Mouse (Mus musculus) MEL (cell line): ENCODE measurements around the gene Dgkh. TPM values are rescaled to one million over a fixed set of nuclear protein-coding genes. Genes with fewer than 3 reads are reported as not detected.

Experiments
- DNase-seq: peaks from one replicate; pipeline ENCODE4 v3.0.0; 2011; ENCODE audit warnings: low read depth, low spot score
- H3K27ac ChIP-seq: 2 replicates; pipeline ENCODE4 v1.5.1; 2012; ENCODE audit warnings: low read depth, mild to moderate bottlenecking, control low read depth, low read length, moderate library complexity; ENCODE audit not compliant: control insufficient read depth
- H3K27me3 ChIP-seq, 2 experiments: fragments of 150-350 bp in 1 of 2; sonication (generic) in 1 of 2; 2 replicates each; pipeline ENCODE4 v1.6.1; 2012; ENCODE audit warnings: low read length in 2 of 2, mild to moderate bottlenecking in 2 of 2, improper control_type of control experiment in 1 of 2, moderate library complexity in 1 of 2; ENCODE audit not compliant: insufficient read depth in 2 of 2, control insufficient read depth in 1 of 2
- H3K36me3 ChIP-seq, 2 experiments: 2 replicates each; pipeline ENCODE4 v1.6.1; 2012 to 2014; ENCODE audit warnings: low read length in 2 of 2, improper control_type of control experiment in 1 of 2, inconsistent platforms in 1 of 2, mild to moderate bottlenecking in 1 of 2; ENCODE audit not compliant: insufficient read depth in 2 of 2, control insufficient read depth in 1 of 2
- H3K4me1 ChIP-seq, 2 experiments: fragments of 150-350 bp in 1 of 2; sonication (generic) in 1 of 2; 2 replicates each; pipeline ENCODE4 v1.6.1; 2012; ENCODE audit warnings: low read length in 2 of 2, improper control_type of control experiment in 1 of 2, mild to moderate bottlenecking in 1 of 2; ENCODE audit not compliant: insufficient read depth in 2 of 2, control insufficient read depth in 1 of 2
- H3K4me3 ChIP-seq, 2 experiments: fragments of 150-350 bp in 1 of 2; sonication (generic) in 1 of 2; 2 replicates each; pipeline ENCODE4 v1.5.1; 2012; ENCODE audit warnings: low read depth in 2 of 2, low read length in 2 of 2, mild to moderate bottlenecking in 2 of 2, moderate library complexity in 2 of 2, control low read depth in 1 of 2, improper control_type of control experiment in 1 of 2; ENCODE audit not compliant: control insufficient read depth in 1 of 2, insufficient read depth in 1 of 2
- H3K79me2 ChIP-seq: 2 replicates; pipeline ENCODE4 v1.6.1; 2012; ENCODE audit warnings: mild to moderate bottlenecking, low read length, moderate library complexity; ENCODE audit not compliant: control insufficient read depth, poor library complexity, insufficient read depth
- H3K9ac ChIP-seq: 2 replicates; pipeline ENCODE4 v1.6.1; 2012; ENCODE audit warnings: low read depth, mild to moderate bottlenecking, control low read depth, low read length, moderate library complexity; ENCODE audit not compliant: control insufficient read depth, poor library complexity, severe bottlenecking
- H3K9me3 ChIP-seq: fragments of 150-350 bp; sonication (generic); replicated peaks from 2 replicates; pipeline ENCODE4 v1.6.1; 2012; ENCODE audit warnings: mild to moderate bottlenecking, low read length, improper control_type of control experiment, moderate library complexity; ENCODE audit not compliant: insufficient read depth
- CHD2 ChIP-seq: IDR thresholded peaks from 2 replicates; pipeline ENCODE4 v1.6.1; 2011; ENCODE audit warnings: low read length, improper control_type of control experiment
- CTCF ChIP-seq, 3 experiments: IDR thresholded peaks in 2 of 3; conservative IDR thresholded peaks in 1 of 3; 2 replicates each; pipeline ENCODE4 v1.5.1; 2011 to 2012; ENCODE audit warnings: low read length in 3 of 3, low read depth in 2 of 3, mild to moderate bottlenecking in 2 of 3, improper control_type of control experiment in 1 of 3, inconsistent platforms in 1 of 3, mixed read lengths in 1 of 3, moderate library complexity in 1 of 3; ENCODE audit not compliant: control insufficient read depth in 1 of 3, insufficient read depth in 1 of 3, poor library complexity in 1 of 3, severe bottlenecking in 1 of 3
- E2F4 ChIP-seq: IDR thresholded peaks from 2 replicates; pipeline ENCODE4 v1.6.1; 2011; ENCODE audit warnings: low read depth, low read length, improper control_type of control experiment, borderline replicate concordance
- EP300 ChIP-seq, 2 experiments: IDR thresholded peaks; 2 replicates each; pipeline ENCODE4 v1.6.1; 2011; ENCODE audit warnings: improper control_type of control experiment in 2 of 2, low read length in 2 of 2, low read depth in 1 of 2, mild to moderate bottlenecking in 1 of 2
- JUND ChIP-seq: IDR thresholded peaks from 2 replicates; pipeline ENCODE4 v1.6.1; 2011; ENCODE audit warnings: low read depth, mild to moderate bottlenecking, improper control_type of control experiment, low read length
- MYC ChIP-seq: IDR thresholded peaks from 2 replicates; pipeline ENCODE4 v1.6.1; 2011; ENCODE audit warnings: low read depth, mild to moderate bottlenecking, low read length, improper control_type of control experiment, moderate library complexity
- NELFE ChIP-seq: IDR thresholded peaks from 2 replicates; pipeline ENCODE4 v1.6.1; 2011; ENCODE audit warnings: low read depth, low read length, improper control_type of control experiment
- RAD21 ChIP-seq: IDR thresholded peaks from 2 replicates; pipeline ENCODE4 v1.6.1; 2011; ENCODE audit warnings: mild to moderate bottlenecking, low read depth, low read length, improper control_type of control experiment
- RCOR1 ChIP-seq: IDR thresholded peaks from 2 replicates; pipeline ENCODE4 v1.6.1; 2012; ENCODE audit warnings: low read depth, mild to moderate bottlenecking, inconsistent platforms, low read length, improper control_type of control experiment
- SIN3A ChIP-seq: IDR thresholded peaks from 2 replicates; pipeline ENCODE4 v1.6.1; 2012; ENCODE audit warnings: low read length, improper control_type of control experiment, inconsistent platforms
- UBTF ChIP-seq: IDR thresholded peaks from 2 replicates; pipeline ENCODE4 v1.6.1; 2012; ENCODE audit warnings: low read depth, mild to moderate bottlenecking, inconsistent platforms, low read length, improper control_type of control experiment, moderate library complexity, borderline replicate concordance; ENCODE audit not compliant: insufficient read depth
- USF1 ChIP-seq: IDR thresholded peaks from 2 replicates; pipeline ENCODE4 v1.6.1; 2014; ENCODE audit warnings: low read depth, mild to moderate bottlenecking, inconsistent platforms, low read length, improper control_type of control experiment, moderate library complexity
- ZC3H11A ChIP-seq: IDR thresholded peaks from 2 replicates; pipeline ENCODE4 v1.6.1; 2012; ENCODE audit warnings: low read depth, mild to moderate bottlenecking, inconsistent platforms, low read length, improper control_type of control experiment
- ZKSCAN1 ChIP-seq: IDR thresholded peaks from 2 replicates; pipeline ENCODE4 v1.6.1; 2012; ENCODE audit warnings: low read depth, mild to moderate bottlenecking, inconsistent platforms, low read length, improper control_type of control experiment, moderate library complexity
- ZMIZ1 ChIP-seq: IDR thresholded peaks from 2 replicates; pipeline ENCODE4 v1.6.1; 2012; ENCODE audit warnings: low read depth, mild to moderate bottlenecking, inconsistent platforms, low read length, improper control_type of control experiment, moderate library complexity
- polyA plus RNA-seq, 2 experiments: library from polyadenylated mRNA; stranded (reverse) in 1 of 2; unstranded in 1 of 2; fragments of >175 nt in 1 of 2; fragments of >200 nt in 1 of 2; gene quantifications; 2 replicates each; pipeline versions ENCODE4 v1.2.1 to v1.2.4; 2012; ENCODE audit warnings: low replicate concordance in 2 of 2, low read depth in 1 of 2; ENCODE audit not compliant: insufficient read length in 2 of 2, insufficient read depth in 1 of 2, missing spikeins in 1 of 2
- total RNA-seq: library from RNA; depleted of rRNA; stranded (reverse); fragments of 300-350 nt; gene quantifications from 2 replicates; pipeline ENCODE4 v1.2.3, GENCODE M21; 2012; rRNA removed

Gene Dgkh
- total and polyA plus RNA-seq, 3 experiments: under 0.01 TPM; not detected in 2

DNA sequence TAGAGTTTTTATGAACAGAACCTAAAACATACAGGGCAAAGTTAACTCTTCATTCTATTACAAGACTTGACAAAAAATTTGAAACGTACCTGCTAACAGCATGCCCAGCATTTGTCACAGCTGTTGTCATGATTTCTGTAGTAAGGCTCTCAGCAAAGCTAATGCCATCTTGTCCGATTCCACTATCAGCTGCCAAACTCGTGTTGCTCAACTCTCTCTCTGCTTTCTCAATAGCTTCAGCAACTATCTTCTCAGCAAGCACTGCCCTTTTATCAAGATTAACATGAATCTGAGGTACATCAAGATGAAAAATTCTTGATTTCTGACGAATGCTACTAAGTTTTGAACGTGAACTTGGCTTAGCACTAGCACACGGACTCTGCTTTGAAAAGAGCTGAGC is 222.8 kb downstream of the Dgkh start:
- peaks cover 0 to 5% of the 10 kb centered on the region in 2 experiments; a peak in 2 of 4 replicates for H3K36me3 ChIP-seq
- H3K4me1 ChIP-seq: no peaks in the 10 kb centered on the region
- no peaks in the 10 kb centered on the region for H3K9me3 ChIP-seq
- no peaks in the 10 kb centered on the region for H3K27me3 ChIP-seq
- TF ChIP-seq UBTF (no peak), RAD21 (no peak), EP300 (IDR thresholded peaks at IDR 0.05; ENCODE audit: low read depth in 1 of 2, low read length in 2 of 2) (no peak), USF1 (no peak), E2F4 (no peak), RCOR1 (no peak), ZMIZ1 (no peak), NELFE (no peak), CHD2 (no peak), CTCF (IDR thresholded peaks at IDR 0.05 in 2 of 3, conservative IDR thresholded peaks at IDR 0.05 in 1 of 3; ENCODE audit: control insufficient read depth in 1 of 3, insufficient read depth in 1 of 3, low read depth in 2 of 3, low read length in 3 of 3, poor library complexity in 1 of 3, severe bottlenecking in 1 of 3) (no peak), SIN3A (no peak), ZC3H11A (no peak), MYC (no peak), JUND (no peak), ZKSCAN1 (no peak)
- no peaks in the 10 kb centered on the region for H3K79me2 ChIP-seq
- DNase-seq: no peak
- H3K27ac ChIP-seq: no peak overlapping the region
- no peak overlapping the region for H3K4me3 ChIP-seq
- no peak overlapping the region for H3K9ac ChIP-seq

Other genes with a start within 250 kb of the Dgkh start
- gene Akap11, start 196.0 kb downstream of the Dgkh start, total RNA-seq: 17.1 and 17.6 TPM in 2 replicates
- 10 to 100 TPM; 13.0 to 25.4 TPM for gene Akap11, start 196.0 kb downstream of the Dgkh start, polyA plus RNA-seq
- 12.4 and 13.0 TPM in 2 replicates for gene Vwa8, start 116.3 kb upstream of the Dgkh start, total RNA-seq
- gene Vwa8, start 116.3 kb upstream of the Dgkh start, polyA plus RNA-seq: 10 to 100 TPM in 1 of 2 experiments, not detected in 1; 19.6 TPM